Mouse (Mus musculus) adrenal gland (tissue): ENCODE measurements around the gene Ncoa4.
"Not testable (repeated sequence)": the region's sequence is repeated elsewhere in the genome, so short reads cannot be mapped to it uniquely, and the experiment has no call there.

Source experiments
- intact Hi-C: fragments of 180-260 bp; cut with DNase I; formaldehyde crosslinking; loops from one replicate; pipeline ENCODE4 v1.15.1; 2025
- long read RNA-seq, 2 experiments: library from polyadenylated mRNA; unstranded; transcript quantifications; one replicate each; pipeline ENCODE4 v2.0.0; 2020; ENCODE audit warnings: borderline replicate concordance in 1 of 2; ENCODE audit not compliant: insufficient replicate concordance in 1 of 2

Gene Ncoa4
- long read RNA-seq, experiment 1, full-length matches to known transcripts: 56 of 68 reads
- long read RNA-seq, experiment 1, partial matches to known transcripts: 6 of 68 reads
- long read RNA-seq, experiment 1, other reads (novel, unspliced or antisense): 6 of 68 reads
- long read RNA-seq, experiment 2, full-length matches to known transcripts: 51 of 61 reads
- long read RNA-seq, experiment 2, partial matches to known transcripts: 5 of 61 reads
- long read RNA-seq, experiment 2, other reads (novel, unspliced or antisense): 5 of 61 reads

DNA sequence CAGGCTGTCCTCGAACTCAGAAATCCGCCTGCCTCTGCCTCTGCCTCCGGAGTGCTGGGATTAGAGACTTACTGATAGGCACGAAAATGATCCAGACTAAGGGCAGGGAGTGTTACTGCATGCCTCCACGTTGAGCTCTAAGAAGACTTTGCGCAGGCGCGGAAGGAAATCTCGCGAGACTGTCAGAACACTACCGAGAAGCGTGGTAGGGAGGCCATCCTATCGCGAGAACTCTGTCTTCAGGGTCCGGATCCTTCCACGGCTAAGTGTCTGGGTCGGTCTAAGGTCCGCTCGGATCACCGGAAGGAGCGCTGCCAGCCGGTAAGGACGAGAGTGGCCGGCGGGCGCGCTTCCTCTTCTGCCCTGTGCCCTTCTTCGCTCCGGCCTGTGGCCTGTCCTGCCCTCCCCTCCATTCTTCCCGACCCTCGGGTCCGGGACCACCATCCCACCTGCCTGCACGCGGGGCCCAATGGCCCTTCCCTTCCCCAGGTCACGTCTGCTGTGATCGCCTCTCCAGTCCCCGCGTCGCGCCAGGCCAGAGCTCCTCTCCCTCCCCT is at the start of gene Ncoa4:
Gene Ncoa4 (plus strand): TSS at position 176 of the 557 bp plus-strand sequence.
- intact Hi-C loops: loop anchor here (5.0 kb wide), 1 partner anchor 38 kb away; no protein-coding TSS in a partner anchor

DNA sequence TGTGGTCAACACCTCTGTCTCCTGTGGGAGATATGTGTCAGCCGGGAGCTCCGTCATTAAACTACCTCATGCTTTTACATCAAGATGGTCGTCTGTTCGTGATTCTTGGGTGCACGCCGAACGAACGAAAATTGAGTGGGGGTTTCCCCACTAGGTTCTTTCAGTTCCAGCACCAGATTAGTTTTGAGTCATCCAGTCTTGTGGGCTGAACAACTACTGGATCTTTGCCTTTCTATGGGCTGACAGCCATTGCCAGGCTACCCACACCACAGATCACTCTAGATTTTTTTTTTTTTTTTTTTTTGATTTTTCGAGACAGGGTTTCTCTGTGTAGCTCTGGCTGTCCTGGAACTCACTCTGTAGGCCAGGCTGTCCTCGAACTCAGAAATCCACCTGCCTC is 47.5 kb upstream of the Ncoa4 start:
- intact Hi-C loops: not testable (repeated sequence)

DNA sequence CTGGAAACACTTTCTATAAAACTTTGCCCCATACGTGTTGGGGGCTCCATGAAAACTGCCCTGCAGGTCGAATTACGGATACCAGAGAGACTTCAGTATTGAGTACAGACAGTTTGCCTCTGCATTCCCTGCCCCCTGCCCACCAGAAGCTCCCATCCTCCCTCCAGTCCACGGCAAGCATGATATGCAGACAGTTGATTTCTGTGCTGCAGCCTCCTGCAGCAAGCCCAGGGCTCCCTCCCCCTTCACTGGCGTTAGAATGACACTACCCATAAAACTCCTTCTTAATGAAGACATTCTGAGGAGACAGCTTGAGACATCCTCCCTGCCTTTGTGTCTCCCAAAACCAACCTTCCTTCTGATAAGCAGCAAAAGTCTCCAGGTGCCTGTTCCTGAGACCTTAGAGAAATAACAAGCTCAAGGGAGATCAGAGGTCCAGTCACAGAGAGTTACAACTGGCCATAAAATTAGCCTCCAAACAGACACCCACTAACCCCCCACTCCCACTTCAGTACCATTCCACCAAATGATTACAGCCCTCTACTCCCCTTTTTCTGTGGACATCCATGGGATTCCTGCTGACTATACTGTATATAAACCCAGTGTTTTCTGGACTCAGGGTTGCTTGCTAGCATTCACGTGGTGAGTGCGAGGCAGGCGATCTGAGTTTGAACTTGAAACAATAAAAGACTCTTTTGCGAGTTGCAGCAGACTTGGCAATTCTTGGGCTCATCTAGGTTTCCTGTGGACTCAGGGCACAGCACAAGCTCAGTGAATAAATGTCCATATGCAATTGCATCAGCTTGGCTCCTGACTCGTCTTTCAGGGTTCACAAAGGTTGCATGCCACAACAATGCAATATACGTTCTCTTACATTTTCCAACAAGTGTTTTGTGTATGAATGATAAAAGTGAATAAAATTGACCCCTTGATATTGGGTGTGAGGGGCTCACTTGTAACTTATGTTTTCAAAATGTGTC is 38.4 kb upstream of the Ncoa4 start:
- intact Hi-C loops: no loop called here

DNA sequence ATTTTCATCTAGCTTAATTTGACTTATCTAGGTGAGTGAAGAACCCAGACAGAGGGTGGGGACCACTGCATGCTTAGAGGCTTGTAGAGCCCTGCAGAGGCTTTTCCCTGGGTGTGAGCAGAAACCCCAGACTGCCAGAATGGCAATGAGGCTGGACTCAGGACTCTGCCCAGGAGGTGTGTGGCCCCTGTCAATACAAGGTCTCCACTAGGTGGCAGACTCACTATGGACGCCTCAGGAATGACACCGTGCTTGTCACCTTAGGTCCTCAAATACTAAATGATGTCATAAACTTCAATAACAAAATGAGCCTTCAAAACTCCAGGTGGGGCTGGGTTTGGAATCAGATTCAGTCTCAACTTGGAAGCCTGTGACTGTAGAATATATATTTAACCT is 37.7 kb upstream of the Ncoa4 start:
- intact Hi-C loops: no loop called here

DNA sequence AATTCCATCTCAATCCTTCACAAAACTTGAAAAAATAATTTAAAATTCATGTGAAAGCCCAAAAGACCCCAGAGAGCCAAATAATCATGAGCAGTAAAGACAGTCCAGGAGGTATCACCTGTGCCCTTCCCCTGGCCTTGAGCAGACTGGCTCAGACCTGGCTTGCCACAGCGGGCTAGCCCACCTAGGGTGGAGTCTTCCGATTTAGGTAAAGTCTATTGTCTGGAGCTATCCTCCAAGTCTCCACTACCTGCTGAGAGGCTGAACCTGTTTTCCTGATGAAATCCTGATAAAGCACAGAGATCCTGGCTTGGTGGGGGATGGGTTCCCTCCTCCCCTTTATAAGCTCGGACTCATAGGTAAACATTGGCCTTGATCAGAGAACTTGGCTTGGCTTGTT is 35.4 kb upstream of the Ncoa4 start:
- intact Hi-C loops: no loop called here

DNA sequence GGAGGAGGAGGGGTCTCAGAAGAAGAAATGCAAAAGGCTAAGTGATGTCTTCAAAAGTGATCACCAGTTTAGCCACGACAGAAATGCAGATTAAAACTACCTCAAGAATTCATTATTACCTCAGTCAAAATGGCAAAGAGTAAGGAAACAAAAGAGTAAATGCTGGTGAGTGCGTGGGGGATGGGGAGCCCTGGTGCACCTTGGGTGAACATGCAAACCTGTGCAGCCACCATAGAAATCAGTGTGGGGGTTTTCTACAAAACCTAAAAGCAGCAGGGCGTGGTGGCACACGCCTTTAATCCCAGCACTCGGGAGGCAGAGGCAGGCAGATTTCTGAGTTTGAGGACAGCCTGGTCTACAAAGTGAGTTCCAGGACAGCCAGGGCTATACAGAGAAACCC is 34.4 kb upstream of the Ncoa4 start:
- intact Hi-C loops: not testable (repeated sequence)

DNA sequence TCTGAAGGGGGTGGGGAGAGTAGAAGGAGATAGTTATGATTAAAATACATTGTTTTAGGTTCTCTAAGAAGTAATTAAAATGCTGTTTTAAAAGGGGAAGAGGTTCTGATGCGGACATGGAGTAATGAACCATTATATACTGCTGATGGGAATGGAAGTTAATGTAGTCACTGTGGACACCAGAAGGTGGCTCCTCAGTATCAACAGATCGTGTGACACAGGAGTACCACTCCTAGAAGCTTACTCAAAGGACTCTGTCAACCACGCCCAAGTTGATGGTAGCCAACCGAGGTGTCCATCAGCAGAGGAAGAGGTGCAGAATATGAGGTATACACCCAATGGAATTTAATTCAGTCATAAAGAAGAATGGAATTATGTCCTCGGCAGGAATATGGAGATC is 31.3 kb upstream of the Ncoa4 start:
- intact Hi-C loops: no loop called here

DNA sequence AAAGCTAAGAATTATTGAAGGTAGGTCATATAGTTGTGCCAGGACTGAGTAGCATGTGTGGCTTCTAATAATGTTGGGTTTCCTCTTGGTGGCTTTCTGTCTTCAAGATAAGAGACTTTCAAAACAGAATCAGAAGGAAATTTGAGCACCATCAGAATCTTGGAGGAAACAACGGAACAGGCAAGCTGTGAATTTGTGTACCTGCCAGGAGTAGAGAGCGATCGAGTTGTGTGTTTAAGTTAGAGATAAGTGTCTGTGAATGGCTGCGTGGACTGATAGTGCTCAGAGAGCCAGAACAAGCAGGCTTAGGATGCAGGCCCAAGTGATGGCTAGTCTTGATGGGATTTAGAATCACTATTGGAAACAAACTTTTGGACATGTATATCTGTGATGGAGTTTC is 27.8 kb upstream of the Ncoa4 start:
- intact Hi-C loops: no loop called here

DNA sequence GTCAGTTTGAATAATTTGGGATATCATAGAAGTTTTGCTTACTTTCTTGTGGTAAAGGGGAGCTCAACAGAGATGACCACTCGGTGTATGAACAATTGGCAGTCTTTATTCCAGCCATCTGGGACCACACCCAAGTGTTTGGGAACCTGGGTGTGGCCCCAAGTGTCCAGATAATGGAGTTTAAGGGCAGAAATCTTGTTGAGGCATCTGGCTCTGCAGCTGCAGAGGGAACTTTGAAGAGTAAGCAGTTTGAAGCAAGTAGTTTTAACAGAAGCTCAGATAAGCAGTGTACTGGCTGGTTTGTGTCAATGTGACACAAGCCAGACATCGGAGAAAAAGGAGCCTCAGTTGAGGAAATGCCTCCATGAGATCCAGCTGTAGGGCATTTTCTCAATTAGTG is 25.4 kb upstream of the Ncoa4 start:
- intact Hi-C loops: no loop called here

DNA sequence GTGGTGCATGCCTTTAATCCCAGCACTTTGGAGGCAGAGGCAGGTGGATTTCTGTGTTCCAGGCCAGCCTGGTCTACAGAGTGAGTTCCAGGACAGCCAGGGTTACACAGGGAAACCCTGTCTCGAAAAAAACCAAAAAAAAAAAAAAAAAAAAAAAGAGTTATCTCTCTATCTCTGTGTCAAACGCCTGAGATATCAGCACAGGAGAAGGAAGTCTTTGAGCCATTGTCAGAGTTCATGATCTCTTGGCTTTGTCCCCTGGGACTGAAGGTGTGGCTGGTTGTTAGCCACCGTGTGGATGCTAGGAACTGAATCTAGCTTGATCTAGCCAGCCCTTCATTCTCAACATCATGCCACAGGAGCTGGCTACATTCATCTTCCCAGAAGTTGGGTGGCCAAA is 23.2 kb upstream of the Ncoa4 start:
- intact Hi-C loops: not testable (repeated sequence)

DNA sequence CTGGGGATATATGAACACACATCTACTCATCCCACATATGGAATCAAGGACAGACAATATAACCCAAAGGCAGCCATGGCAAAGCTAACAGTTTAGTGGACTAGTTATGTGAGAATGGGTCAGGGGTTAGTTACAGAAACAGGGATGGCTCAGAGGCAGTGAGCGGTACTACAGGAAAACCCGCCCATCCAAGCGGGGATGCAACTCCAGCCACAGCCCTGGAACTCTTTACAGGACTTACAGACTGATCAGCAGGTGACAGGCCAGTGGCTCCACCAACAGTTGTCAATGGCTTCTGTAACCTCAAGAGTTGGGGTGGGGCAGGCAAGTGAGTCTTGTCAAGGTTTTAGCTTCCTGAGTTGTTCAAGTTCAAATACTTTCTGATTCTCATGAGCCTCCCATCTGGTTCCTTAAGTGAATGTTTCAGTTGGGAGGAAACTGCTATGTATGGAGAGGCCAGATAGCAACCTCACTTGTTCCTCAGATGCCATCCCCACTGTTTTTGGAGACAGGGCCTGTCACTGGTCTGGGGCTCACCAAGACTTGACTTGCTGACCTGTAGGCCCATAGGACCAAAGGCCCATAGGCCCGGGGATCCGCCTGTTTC is 19.2 kb upstream of the Ncoa4 start:
- intact Hi-C loops: no loop called here

DNA sequence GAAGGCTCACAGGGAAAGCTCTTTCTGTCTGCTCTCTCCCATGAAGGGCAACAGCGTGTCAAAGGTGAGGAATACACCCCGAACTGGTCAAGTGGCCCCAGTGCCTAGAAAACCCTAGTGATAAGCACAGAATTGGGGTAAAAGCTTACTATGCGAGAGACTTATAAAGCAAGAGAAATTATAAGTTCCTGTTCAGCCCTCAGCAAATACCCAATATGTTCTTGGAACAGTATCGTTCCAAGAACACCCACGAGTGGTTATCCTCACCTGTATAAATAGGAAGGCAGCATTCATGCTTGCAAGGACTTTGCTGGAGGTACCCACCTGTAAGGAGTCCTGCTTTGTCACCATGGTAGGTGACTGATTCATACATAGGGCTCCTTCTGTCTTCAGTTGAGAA is 17.9 kb upstream of the Ncoa4 start, which contains the start of gene Msmb:
Gene Msmb (plus strand): TSS at position 301 of the 400 bp plus-strand sequence.
- intact Hi-C loops: no loop called here

DNA sequence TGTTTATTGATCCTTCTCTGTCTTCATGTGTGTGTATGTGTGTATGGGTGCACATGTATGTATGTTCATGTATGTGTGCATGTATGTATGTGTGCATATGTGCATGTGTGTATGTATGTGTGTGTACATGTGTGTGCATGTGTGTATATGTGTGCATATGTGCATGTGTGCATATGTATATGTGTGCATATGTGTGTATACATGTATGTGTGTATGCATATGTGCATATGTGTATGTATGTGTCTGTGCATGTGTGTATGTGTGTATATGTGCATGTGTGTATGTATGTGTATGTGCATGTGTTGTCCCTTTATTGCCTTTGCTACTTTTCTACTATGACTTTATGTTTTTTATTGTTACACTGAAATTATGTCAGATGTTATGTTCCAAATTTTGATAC is 14.9 kb upstream of the Ncoa4 start:
- intact Hi-C loops: no loop called here

DNA sequence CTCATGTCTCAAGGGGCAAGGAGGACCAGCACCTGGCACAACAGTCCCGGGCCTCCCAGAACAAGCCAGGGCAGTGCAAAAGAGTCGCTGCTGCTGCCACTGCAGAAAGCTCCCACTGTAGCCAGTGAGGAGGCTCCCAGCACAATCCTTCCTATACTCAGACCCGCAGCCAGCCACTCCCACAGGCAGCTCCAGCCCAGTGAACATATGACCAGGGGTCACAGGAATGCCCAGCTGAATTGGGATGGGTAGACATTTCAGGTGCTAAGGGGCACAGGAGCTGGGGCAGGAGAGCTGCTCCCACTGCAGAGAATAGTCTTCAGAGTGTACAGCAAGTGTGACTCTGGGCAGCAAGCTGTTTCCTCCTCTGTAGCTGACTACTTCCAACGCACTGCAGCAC is 14.3 kb upstream of the Ncoa4 start:
- intact Hi-C loops: no loop called here

DNA sequence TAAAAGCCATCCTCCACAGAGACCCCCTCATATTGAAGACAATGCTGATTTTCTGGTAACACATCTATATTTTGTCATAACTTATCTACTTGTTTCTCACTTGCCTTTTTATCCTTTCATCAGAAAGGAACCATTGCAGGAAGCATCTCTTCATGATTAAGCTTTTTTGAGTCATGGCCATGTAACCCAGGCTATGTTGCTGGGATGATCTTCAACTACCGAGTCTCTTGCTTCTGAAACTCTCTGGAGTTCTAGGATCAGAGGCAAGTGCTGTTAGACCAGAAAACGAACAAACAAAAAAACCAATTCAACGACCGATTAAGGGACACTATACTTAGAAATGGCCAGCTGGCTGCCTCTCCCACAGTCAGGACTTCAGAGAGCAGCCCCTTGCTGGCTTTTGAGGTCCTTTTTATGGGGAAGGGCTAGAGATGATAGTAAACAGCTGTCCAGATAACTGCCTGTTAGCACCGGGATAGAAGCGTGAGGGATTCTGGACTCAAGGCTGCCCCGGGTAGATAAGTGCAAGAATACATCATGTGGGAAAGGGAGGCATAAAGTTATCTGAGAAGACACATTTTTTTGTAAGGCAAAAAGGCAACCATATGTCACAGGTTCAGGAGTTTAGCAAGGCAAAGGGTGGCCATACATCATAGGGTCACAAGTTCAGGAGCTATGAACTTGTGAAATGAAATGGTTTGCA is 13.7 kb upstream of the Ncoa4 start:
- intact Hi-C loops: no loop called here

DNA sequence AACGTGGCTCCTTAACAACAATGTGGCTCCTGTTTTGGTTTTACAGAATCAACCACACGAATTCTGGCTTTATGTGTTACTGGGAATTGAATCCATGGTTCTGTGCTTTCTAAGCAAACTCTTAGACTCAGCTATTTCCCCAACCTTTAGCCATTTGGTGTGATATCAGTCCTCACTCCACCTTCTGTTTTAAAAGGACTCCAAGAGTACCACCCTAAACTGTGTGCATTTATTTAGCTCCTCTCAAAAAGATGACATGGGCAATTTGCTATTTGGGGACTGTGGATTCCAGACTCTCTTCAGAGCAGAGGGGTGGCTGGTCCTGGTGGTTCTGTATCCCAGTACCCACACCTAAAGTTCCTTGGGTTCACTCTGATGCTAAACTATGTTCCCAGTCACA is 13.1 kb upstream of the Ncoa4 start:
- intact Hi-C loops: no loop called here

DNA sequence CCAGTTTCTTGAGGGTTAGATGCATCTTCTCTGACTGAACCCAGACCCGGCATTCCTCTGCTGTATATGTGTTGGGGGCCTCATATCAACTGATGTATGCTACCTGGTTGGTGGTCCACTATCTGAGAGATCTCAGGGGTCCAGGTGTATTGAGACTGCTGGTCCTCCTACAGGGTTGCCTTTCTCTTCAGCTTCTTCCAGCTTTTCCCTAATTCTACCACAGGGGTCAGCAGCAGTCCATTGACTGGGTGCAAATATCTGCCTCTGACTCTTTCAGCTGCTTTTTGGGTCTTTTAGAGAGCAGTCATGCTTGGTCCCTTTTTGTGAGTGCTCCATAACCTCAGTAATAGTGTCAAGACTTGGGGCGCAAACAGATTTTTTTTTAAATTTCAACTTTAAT is 8.8 kb upstream of the Ncoa4 start:
- intact Hi-C loops: no loop called here

DNA sequence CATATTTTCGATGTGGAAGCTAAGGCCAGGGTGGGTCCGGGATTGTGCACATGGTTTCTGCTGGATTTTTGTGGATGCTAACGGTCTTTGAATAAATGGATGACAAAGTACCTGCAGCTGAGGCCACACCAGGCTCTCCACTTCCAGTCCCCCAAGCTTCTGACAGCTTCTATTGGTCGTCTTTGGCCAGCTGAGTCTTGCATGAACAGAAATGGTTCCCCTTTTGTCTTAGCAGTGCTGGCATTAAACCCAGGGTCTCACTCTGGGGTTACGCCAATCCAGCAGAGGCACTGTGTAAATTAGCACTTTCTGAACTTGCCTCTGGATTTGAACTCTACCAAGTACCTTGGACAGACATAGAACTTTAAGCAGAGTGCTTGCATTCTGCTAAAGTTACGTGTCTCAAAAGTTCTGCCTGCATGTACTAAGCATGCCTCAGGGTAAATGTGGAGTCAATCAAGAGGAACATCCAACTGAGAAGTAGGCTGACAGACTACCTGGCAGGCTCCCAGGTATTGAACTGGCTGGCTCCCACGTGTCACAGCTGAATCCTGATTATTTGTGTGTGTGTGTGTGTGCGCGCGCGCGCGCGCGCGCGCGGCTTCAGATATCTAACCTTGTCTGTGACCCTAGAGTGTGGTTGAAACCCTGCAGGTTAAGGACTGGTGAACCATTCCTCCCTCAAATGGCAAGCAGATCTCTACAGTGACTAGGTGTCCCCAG is 7.3 kb upstream of the Ncoa4 start:
- intact Hi-C loops: no loop called here

DNA sequence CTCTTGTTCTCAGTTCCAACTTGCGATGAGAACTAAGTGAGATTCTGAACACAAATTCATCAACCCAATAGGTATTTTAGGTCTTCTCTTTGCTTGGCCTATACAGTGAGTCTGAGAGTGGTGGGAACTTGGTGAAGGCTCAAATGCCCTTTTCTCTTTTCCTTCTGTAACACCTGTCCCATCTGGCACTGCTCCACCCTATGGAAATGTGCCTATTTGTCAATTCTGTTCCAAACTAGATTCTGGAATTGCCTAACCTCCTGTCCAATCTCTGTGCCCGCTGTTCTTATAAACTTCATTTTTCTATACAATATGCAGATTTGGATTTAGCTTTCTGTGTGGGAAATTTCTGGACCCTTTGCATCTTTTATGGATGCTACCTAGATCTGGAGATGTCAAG is 6.5 kb upstream of the Ncoa4 start:
- intact Hi-C loops: no loop called here

DNA sequence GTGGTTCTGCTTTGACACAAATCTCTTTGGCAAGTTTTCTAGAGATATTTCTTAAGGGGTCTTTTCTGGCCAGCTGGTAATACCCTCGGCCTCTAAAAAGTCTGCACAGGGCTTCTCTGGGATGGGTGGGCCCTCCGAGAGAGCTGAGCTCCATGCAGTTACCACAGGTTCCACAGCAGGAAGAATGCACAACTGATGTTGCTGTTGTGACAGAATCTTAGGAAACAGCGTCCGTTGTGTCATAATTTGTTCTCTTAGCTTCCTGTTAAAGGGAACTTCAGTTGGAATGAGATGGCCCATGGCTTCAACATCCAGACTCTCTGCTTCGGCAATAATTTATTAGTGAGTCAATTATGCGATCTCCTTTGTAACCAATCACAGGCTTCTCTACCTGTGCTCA is 4.9 kb upstream of the Ncoa4 start:
- intact Hi-C loops: no loop called here
